In genomic region chr14:61085325-61085724, GRCm38 (mm10) we compare ENCODE assay signal across 9 mouse cellular contexts. TPM values are rescaled to one million over a fixed set of nuclear protein-coding genes. Genes with fewer than 3 reads are reported as not detected.
DNase-seq lines count a peak whose midpoint lies in the region; ATAC-seq and TF ChIP-seq lines count a peak whose summit lies in the region.
"Had no signal": no experiment of that assay in that cellular context is flagged by ENCODE, and none has a peak within 500 bp of the region (broad histone marks: within the 10 kb centered on the region; RNA-seq: fewer than 3 reads in every experiment).

No protein-coding gene starts in this region.

- TF ChIP-seq CTCF in ES-Bruce4 (IDR thresholded peaks at IDR 0.05; ENCODE audit: low read depth, low read length) = peak; percentile 45

- no peaks in the 10 kb centered on the region for H3K4me1 ChIP-seq in hindbrain, embryonic 11.5 days (replicated peaks; ENCODE audit: control insufficient read depth, insufficient read depth, low read length)
- no peaks in the 10 kb centered on the region for H3K4me1 ChIP-seq in hindbrain, embryonic 13.5 days (replicated peaks)
- no peaks in the 10 kb centered on the region for H3K4me1 ChIP-seq in ES-Bruce4 (ENCODE audit: control insufficient read depth, insufficient read depth, low read length)
- no peaks in the 10 kb centered on the region for H3K4me1 ChIP-seq in limb, embryonic 10.5 days
- H3K4me1 ChIP-seq: liver, embryonic 15.5 days had no signal

- no peak overlapping the region for H3K4me3 ChIP-seq in hindbrain, embryonic 11.5 days (ENCODE audit: low read depth, low read length)
- H3K4me3 ChIP-seq in hindbrain, embryonic 13.5 days = no peak overlapping the region
- H3K4me3 ChIP-seq in ES-Bruce4 (ENCODE audit: low read depth, low read length) = no peak overlapping the region
- H3K4me3 ChIP-seq in limb, embryonic 10.5 days = no peak overlapping the region
- H3K4me3 ChIP-seq: liver, embryonic 15.5 days had no signal

- ATAC-seq in hindbrain, embryonic 11.5 days (ENCODE audit: low FRiP score) = no peak
- no peak for ATAC-seq in hindbrain, embryonic 13.5 days (ENCODE audit: low FRiP score)

- TF ChIP-seq POLR2A in ES-Bruce4 (IDR thresholded peaks at IDR 0.05; ENCODE audit: insufficient read depth, low read length) = no peak

- H3K9me3 ChIP-seq in hindbrain, embryonic 11.5 days (ENCODE audit: control insufficient read depth, low read length) = no peaks in the 10 kb centered on the region
- no peaks in the 10 kb centered on the region for H3K9me3 ChIP-seq in hindbrain, embryonic 13.5 days
- H3K9me3 ChIP-seq in ES-Bruce4 (replicated peaks; ENCODE audit: control insufficient read depth, insufficient read depth, low read length, poor library complexity, severe bottlenecking) = no peaks in the 10 kb centered on the region
- H3K9me3 ChIP-seq in limb, embryonic 10.5 days (replicated peaks) = no peaks in the 10 kb centered on the region
- H3K9me3 ChIP-seq: liver, embryonic 15.5 days had no signal

- no peaks in the 10 kb centered on the region for H3K36me3 ChIP-seq in hindbrain, embryonic 11.5 days (ENCODE audit: control insufficient read depth, insufficient read depth, low read length)
- no peaks in the 10 kb centered on the region for H3K36me3 ChIP-seq in hindbrain, embryonic 13.5 days
- no peaks in the 10 kb centered on the region for H3K36me3 ChIP-seq in ES-Bruce4 (ENCODE audit: control insufficient read depth, insufficient read depth, low read length, poor library complexity, severe bottlenecking)
- H3K36me3 ChIP-seq in limb, embryonic 10.5 days = no peaks in the 10 kb centered on the region
- H3K36me3 ChIP-seq: liver, embryonic 15.5 days had no signal

- no peak for TF ChIP-seq EP300 in ES-Bruce4 (IDR thresholded peaks at IDR 0.05; ENCODE audit: insufficient read depth, low read depth, low read length)

- DNase-seq in hindbrain, embryonic 11.5 days (ENCODE audit: low spot score) = peak; percentile 45
- peak; percentile 42 for DNase-seq in adrenal gland, adult 8-10 months
- peak; percentile 45 to 57 for DNase-seq in frontal cortex, postnatal 36 days (ENCODE audit: low spot score in 2 of 2)
- DNase-seq in limb, embryonic 10.5 days (ENCODE audit: low spot score) = peak; percentile 46
- DNase-seq in right cerebral cortex, postnatal 14 days = peak; percentile 56
- DNase-seq in natural killer cell, adult 2 months (ENCODE audit: low spot score in 2 of 2) = no peak

- H3K9ac ChIP-seq in hindbrain, embryonic 11.5 days (ENCODE audit: low read depth, low read length) = no peak overlapping the region
- H3K9ac ChIP-seq in hindbrain, embryonic 13.5 days = no peak overlapping the region
- no peak overlapping the region for H3K9ac ChIP-seq in ES-Bruce4 (ENCODE audit: low read depth, poor library complexity, severe bottlenecking)
- H3K9ac ChIP-seq: liver, embryonic 15.5 days had no signal

- no peak overlapping the region for H3K27ac ChIP-seq in hindbrain, embryonic 11.5 days (ENCODE audit: low read depth, low read length)
- no peak overlapping the region for H3K27ac ChIP-seq in hindbrain, embryonic 13.5 days
- no peak overlapping the region for H3K27ac ChIP-seq in ES-Bruce4 (ENCODE audit: insufficient read depth, low read length)
- H3K27ac ChIP-seq in limb, embryonic 10.5 days = no peak overlapping the region
- H3K27ac ChIP-seq: liver, embryonic 15.5 days had no signal

- no peaks in the 10 kb centered on the region for H3K27me3 ChIP-seq in hindbrain, embryonic 11.5 days (ENCODE audit: control insufficient read depth, insufficient read depth, low read length)
- H3K27me3 ChIP-seq in hindbrain, embryonic 13.5 days = no peaks in the 10 kb centered on the region
- H3K27me3 ChIP-seq in ES-Bruce4 (ENCODE audit: control insufficient read depth, insufficient read depth, low read length, poor library complexity, severe bottlenecking) = no peaks in the 10 kb centered on the region
- H3K27me3 ChIP-seq in limb, embryonic 10.5 days (ENCODE audit: low read depth, poor library complexity, severe bottlenecking) = no peaks in the 10 kb centered on the region
- H3K27me3 ChIP-seq: liver, embryonic 15.5 days had no signal

- H3K4me2 ChIP-seq in hindbrain, embryonic 11.5 days (replicated peaks; ENCODE audit: low read depth, low read length) = no peak overlapping the region
- H3K4me2 ChIP-seq in hindbrain, embryonic 13.5 days = no peak overlapping the region
- H3K4me2 ChIP-seq: liver, embryonic 15.5 days had no signal

- 61% methylated on average over 3 of the region's 3 CpGs for WGBS in hindbrain, embryonic 11.5 days
- WGBS in hindbrain, embryonic 13.5 days = 64% methylated on average over 3 of the region's 3 CpGs
- WGBS in limb, embryonic 10.5 days = 63% methylated on average over 3 of the region's 3 CpGs

RNA-seq across cellular contexts. Expression of gene Tnfrsf19, which starts 39.0 kb away (rescaled TPM):
- 55.0 and 59.6 TPM in 2 replicates for polyA plus RNA-seq in hindbrain, embryonic 11.5 days (2014; fragmentation: Nextera tagmentation; extraction: Ambion mirVana)
- polyA plus RNA-seq in hindbrain, embryonic 13.5 days (2015; fragmentation: Nextera tagmentation; extraction: Ambion mirVana) = 31.5 and 35.1 TPM in 2 replicates
- polyA plus RNA-seq in ES-Bruce4 (2011; ENCODE audit: insufficient read depth, insufficient read length, low read depth, missing spikeins) = 11.7 and 12.4 TPM in 2 replicates
- 10 to 100 TPM; 43.0 to 81.1 (median 59.0) TPM for total RNA-seq in adrenal gland, adult 8-10 months (2022)
- polyA plus RNA-seq in limb, embryonic 10.5 days (2016; fragmentation: Nextera tagmentation; extraction: Ambion mirVana) = 26.7 and 30.9 TPM in 2 replicates

RNA-seq across cellular contexts. Expression of gene Sacs, which starts 52.9 kb away (rescaled TPM):
- 5.8 and 8.3 TPM in 2 replicates for polyA plus RNA-seq in hindbrain, embryonic 11.5 days (2014; fragmentation: Nextera tagmentation; extraction: Ambion mirVana)
- polyA plus RNA-seq in hindbrain, embryonic 13.5 days (2015; fragmentation: Nextera tagmentation; extraction: Ambion mirVana) = 7.9 and 8.1 TPM in 2 replicates
- polyA plus RNA-seq in ES-Bruce4 (2011; ENCODE audit: insufficient read depth, insufficient read length, low read depth, missing spikeins) = 11.5 and 13.3 TPM in 2 replicates
- total RNA-seq in adrenal gland, adult 8-10 months (2022) = 1 to 10 TPM; 8.4 to 9.5 (median 8.6) TPM
- 2.1 TPM in 2 replicates for polyA plus RNA-seq in limb, embryonic 10.5 days (2016; fragmentation: Nextera tagmentation; extraction: Ambion mirVana)

Comparison
In these comparisons a context has a peak if more than half of its experiments do, and no peak if none do; other contexts are left out.
1. DNase-seq: peak in hindbrain, embryonic 11.5 days (single experiment), adrenal gland, adult 8-10 months (single experiment), frontal cortex, postnatal 36 days (2 of 2), limb, embryonic 10.5 days (single experiment) and right cerebral cortex, postnatal 14 days (single experiment); none in natural killer cell, adult 2 months (0 of 2).